Mouse (Mus musculus) thymus, postnatal 25 days (tissue): Measurements from ENCODE around the gene Ubtd1.
"Not testable (repeated sequence)": the region's sequence is repeated elsewhere in the genome, so short reads cannot be mapped to it uniquely, and the experiment has no call there.

Source experiments
- DNase-seq: peaks from one replicate; pipeline ENCODE4 v3.0.0; 2022

Ubtd1 gene

DNA sequence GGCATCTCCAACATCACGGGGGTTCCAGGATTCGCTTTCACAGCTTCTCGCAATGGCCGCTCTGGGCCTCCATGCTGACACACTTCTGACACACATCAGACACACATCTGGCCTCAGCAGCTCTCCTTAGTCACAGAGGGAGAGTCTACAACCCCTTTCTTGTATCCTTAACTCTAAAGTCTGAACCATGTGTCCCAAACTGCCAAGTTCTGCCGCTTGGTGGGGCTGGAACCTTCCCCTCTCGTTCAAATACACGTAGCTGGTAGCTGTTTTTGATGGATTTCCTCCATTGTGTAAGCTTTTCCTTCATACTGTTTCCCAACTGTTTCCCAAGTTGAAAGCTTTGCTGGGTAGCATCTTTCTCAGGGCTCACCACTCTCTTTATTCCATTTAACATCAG, 89.7 kb downstream of the Ubtd1 start:
- DNase-seq, result no peak

DNA sequence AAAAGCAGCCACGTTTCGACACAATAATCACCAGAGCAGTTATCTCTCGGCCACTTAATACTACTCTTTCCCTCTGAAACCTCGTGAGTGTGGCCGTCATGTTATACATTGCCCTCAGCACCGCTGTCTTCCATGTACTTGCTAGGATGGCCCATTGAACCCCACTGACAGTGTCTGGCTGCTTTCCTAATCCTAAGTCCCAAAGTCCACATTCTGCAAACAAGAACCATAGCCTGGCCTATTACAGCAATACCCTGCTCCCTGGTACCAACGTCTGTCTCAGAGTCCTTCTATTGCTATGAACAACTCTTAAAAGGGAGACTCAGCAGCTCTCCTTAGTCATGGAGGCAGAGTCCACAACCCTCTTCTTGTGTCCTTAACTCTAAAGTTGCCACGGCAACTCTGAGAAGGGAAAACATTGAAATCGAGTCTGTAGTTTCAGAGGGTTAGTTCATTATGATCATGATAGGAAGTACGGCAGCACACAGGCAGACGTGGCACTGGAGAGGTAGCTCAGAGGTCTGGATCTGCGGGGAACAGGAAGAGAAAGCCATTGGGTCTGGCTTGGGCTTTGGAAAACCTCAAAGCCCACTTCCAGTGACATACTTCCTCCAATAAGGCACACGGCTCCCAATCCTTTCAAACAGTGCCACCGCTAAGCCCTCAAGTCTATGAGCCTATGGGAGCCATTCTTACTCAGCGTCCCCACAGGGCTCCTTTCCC, 90.5 kb downstream of the Ubtd1 start:
- no peak for DNase-seq

DNA sequence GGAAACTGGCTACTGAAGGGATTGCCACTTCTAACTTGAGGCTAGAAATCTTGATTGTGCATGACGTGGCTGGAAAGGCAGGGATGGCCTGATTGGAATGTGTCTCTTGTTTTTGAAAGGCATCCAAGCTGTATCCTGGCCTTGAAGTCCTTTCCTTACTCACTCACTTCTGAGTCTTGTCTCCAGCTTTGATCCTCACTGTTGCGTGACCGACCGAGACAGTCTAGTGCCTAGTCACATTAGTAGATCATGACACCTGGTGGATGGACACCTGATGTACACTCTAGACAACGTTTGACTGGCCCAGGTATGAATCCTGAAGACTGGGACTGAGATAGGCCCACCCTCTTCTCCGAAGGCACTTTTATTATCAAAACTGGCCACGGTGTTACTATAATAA, 91.2 kb downstream of the Ubtd1 start:
- DNase-seq, result no peak

DNA sequence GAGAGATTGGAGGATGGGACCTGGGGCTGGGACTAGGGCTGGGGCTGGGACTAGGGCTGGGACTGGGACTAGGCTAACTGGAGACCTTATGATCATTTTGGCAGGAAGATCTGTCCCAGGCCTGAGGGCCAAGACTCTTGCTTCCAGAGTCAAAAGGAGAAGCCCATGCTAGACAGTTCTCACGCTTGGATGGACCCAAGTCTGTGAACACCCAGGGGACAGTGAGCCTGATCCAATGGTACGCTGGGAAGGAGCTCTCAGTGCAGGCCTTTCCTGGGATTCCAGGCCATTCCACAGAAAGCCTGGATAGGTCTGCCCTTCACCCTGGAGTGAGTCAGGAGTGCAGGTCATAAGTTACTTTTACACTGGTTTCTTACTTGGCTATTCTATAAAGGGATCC, 93.5 kb downstream of the Ubtd1 start:
- DNase-seq, result no peak

DNA sequence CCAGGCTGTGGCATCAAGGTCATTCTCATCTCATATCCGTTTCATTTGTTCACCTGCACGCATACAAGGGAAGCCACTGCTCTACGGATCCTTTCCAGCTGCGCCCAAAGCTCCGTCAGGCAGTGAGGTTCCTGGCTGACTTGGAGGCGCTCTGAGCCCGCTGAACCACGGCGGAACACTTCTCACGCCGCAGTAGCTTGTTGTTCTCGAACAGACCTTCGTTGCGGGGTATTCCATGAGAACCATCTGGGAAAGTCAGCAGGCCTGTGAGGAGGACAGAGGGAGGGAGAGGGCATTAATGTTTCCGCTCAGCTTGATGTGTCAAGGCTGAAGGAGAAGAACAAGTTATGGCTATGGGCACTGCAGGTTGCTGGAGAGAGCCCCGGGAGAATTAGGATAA, 94.4 kb downstream of the Ubtd1 start:
- DNase-seq, result no peak

DNA sequence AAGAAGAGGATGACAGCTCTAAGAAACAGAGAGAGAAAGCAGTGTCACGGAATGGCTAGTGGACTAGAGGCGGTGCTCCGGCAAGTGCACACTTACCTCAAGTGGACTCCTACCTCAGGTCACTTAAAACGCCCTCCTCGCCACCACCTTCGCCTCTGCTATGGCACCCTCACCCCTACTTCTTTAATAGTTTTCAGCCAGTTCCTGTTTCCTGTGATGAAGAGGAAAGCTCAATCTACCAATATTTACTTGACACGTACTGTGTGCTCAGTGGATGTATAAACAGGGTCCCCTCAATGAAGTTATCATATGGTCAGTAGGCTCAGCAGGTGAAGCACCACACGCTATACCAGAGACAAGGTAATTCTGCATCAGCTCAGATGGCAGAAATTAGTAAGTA, 97.0 kb downstream of the Ubtd1 start:
- no peak for DNase-seq

DNA sequence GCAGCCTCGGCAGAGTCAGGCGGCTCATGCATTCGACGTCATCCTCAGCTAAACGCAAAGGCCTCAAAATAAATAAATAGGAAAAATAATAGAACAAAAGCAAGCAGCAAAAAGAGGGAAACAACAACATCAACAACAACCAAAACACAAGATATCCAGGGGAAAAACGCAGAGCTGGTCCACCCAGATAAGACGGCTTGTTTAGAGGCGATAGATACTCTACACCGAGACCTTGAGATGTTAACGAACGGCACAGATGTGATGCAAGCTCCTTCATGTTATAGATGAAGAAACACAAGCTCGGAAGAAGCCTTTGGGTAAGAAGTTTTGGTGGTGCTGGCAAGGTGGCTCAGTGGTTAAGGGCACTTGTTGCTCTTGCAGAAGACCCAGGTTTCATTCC, 97.4 kb downstream of the Ubtd1 start:
- DNase-seq, result no peak

DNA sequence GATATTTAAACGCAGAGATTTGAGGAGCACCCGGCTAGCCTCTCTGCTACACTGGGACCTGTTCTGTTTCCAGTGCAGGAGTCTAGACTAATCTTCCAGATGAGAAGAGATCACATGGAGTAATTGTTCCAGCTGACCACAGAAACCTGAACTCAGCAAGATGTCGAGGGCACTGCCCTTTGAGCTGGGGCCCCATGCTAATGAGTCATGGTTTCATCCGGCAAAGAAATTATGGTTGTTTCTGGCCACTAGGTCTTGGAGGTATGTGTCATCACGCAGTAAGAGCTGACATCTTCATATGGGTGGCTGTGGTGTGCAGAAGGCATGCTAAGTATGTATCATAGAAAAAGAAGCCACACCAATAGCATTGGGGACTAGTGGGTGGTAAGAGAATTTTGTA, 98.4 kb downstream of the Ubtd1 start:
- DNase-seq, result no peak

DNA sequence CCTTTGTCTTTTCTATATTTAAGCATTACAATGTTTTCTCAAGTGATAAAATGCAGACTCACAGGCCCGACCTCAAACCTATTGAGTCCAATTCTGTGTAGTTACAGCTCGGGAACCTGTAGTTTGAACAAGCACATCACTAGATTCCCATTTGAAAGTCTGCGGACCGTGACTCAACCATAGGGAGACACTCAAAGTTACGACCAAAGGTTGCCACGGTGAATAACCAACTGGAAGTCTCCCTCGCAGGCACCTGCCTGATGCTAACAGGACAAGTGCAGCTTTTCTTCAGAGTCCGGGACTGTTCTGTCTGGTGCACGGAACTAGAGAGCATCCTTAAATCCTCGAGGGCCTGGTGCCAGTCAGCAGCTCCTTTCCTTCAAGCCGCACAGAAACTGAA, 98.9 kb downstream of the Ubtd1 start:
- no peak for DNase-seq

DNA sequence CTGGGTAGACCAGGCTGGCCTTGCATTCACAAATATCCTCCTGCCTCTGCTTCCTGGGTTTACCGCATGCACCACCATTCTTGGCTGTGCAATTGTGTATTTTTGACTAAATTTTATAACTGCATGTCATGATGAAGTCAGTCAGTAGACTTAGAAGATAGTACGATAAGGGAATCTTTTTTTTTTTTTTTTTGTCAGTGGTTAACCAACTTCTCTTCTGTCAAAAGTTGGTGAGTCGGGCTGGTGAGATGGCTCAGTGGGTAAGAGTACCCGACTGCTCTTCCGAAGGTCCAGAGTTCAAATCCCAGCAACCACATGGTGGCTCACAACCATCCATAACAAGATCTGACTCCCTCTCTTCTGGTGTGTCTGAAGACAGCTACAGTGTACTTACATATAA, 100.0 kb downstream of the Ubtd1 start:
- DNase-seq, result not testable (repeated sequence)
